Mouse (Mus musculus) yolk sac, embryonic 10.5 days (tissue): ENCODE data around the gene Aagab.

Experiments used
- DNase-seq: peaks from one replicate; pipeline ENCODE4 v3.0.0-alpha.2; 2017; ENCODE audit warnings: low spot score

Gene Aagab

DNA sequence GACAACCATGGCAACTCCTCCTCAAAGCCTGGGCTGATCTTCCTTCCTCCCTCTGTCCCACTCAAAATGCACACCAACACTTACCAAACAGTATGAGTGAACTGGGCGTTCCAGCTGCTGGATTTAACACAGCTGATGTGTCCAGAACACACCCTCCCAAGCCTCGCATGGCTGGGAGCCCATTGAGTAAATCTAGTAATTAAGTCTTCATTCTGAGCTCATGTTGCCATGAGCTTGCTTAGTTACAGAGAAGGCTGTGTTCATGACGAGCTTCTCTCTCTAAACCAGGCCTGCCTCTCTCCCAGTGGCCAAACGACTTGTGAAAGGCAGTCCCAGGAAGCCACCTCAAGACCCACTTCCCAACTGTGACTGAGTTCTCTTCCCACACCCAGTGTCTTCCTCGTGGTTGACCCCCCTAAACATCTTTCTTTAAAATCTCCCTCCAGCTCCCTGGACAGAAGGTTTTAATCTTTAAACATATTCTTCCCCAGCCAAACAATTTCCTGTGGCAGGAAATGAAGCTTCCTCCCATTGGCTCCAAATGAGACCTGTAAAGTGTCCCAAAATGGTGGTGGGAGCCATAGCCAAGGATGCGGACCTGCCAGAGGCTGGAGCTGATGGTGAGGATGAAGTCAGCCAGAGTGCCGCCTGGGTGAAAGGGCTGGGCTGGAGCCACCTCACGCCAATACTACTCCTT, 70.5 kb downstream of the Aagab start:
- no peak for DNase-seq

DNA sequence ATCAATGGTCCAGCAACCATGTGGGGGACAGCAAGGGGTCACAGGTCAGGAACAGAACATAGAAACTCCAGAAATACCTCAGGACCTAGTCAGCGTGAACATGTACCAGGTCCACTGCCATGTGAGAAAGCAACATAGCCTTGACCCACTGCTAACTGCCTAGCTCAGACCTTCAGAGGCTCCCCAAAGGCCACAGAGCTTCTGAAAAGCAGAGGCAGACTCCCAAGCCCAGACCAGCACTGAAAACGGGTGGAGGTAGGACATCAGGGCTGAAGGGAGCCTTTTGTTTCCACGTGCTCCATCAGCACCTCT, 71.0 kb downstream of the Aagab start:
- no peak for DNase-seq

DNA sequence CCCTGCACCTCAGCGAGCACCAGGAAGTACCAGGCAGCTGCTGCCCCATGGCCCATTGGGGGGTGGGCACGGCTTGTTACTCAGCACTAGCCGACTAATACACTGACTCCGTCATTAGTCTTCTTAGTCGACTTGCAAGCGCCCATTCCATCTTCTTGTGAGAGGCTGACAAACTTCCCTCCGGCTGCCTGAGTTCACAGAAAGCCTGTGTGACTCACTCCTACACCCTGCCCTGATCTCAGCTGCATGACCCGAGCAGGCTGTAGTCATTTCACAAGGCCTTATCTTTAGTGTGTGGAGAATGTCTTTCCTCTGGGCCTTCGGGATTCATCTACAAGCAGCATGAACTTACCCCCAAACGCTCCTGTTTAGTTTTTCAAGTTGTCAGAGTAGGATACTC, 72.2 kb downstream of the Aagab start:
- peak; percentile 26 for DNase-seq

- no peak for DNase-seq
These were observed 75.2 kb downstream of the Aagab start for GRCm38 (mm10) chr9:63677621-63678020.

DNA sequence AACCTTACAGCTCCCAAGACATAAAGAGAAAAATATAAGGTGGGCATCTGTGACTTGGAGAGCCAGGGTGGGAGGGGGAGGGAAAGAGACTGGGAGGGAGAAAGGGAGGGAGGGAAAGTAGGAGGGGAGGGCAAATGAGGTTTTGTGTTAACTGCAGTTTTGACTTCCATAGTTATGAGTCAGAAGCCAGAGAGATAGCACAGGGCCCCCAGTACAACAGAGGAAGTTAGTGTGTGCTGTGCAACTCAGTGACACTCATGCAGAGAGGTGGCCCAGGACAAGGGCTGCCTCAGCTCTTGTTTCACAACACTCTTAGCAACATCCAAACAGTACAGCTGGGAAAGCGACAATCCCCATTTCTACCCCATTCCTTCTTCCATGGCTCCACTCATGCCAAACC, 75.6 kb downstream of the Aagab start:
- no peak for DNase-seq

GRCm38 (mm10) chr9:63682301-63682700, 79.8 kb downstream of the Aagab start:
- no peak for DNase-seq

DNA sequence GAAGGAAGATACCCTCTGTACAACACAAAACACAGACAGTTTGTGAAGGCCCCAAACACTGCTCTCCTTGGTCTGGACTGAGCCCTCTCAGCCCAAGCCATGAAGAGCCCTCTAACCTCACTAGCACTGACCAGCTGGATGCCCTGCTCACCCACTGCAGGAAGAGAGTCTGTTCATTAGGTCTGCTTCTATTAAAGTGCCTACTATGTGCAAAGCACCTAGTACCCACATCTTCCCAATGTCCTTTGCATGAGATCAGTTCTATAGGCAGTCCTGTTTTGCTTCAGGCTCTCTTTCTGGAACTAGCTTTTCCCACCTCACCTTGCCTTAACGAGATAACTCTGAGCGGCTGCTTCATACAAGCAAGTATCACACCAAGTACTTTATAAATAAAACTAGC, 80.5 kb downstream of the Aagab start:
- DNase-seq, result no peak

GRCm38 (mm10) chr9:63684277-63684676, 81.8 kb downstream of the Aagab start:
- no peak for DNase-seq

- no peak for DNase-seq
These were observed 82.9 kb downstream of the Aagab start for GRCm38 (mm10) chr9:63685352-63685751.

- DNase-seq, result no peak
These were observed 85.1 kb downstream of the Aagab start for GRCm38 (mm10) chr9:63687413-63688015.

- DNase-seq, result no peak
These were observed 88.1 kb downstream of the Aagab start for GRCm38 (mm10) chr9:63690511-63690910.

- DNase-seq, result no peak
These were observed 89.5 kb downstream of the Aagab start for GRCm38 (mm10) chr9:63691960-63692359.
